Mouse (Mus musculus): ENCODE measurements around the gene Best1.

GRCm38 (mm10) chr19:9991304-9991703, 10.1 kb downstream of the Best1 start:
- TF ChIP-seq CTCF (IDR thresholded peaks at IDR 0.05; ENCODE audit: borderline replicate concordance, insufficient read depth, low read length) (peak; percentile 89), POLR2A (IDR thresholded peaks at IDR 0.05; ENCODE audit: low read depth, low read length) (no peak)
